Mouse (Mus musculus): ENCODE results near the gene Snrpa. TPM values are rescaled to one million over a fixed set of nuclear protein-coding genes. Genes with fewer than 3 reads are reported as not detected.

Gene Snrpa
- polyA plus RNA-seq, 1 experiment from 2014 or later, result 192 TPM

GRCm38 (mm10) chr7:27156005-27156404, 40.1 kb downstream of the Snrpa start:
- H3K4me2 ChIP-seq (replicated peaks), result no peak overlapping the region
- peaks cover 37% of the 10 kb centered on the region for H3K36me3 ChIP-seq (replicated peaks; ENCODE audit: control insufficient read depth, insufficient read depth)
- no peaks in the 10 kb centered on the region for H3K9me3 ChIP-seq (ENCODE audit: control insufficient read depth, low read length)
- no peak overlapping the region for H3K27ac ChIP-seq
- H3K4me3 ChIP-seq (replicated peaks; ENCODE audit: low read length), result no peak overlapping the region
- H3K9ac ChIP-seq, result no peak overlapping the region
- DNase-seq (ENCODE audit: low spot score), result no peak
- H3K4me1 ChIP-seq (replicated peaks; ENCODE audit: control insufficient read depth, insufficient read depth, low read length), result peaks cover 8% of the 10 kb centered on the region
- no peaks in the 10 kb centered on the region for H3K27me3 ChIP-seq (ENCODE audit: control insufficient read depth, insufficient read depth, low read length)
- 83% methylated on average over 13 of the region's 13 CpGs for WGBS
- ATAC-seq (ENCODE audit: low FRiP score), result no peak

- Histone ChIP-seq H3K4me1 (replicated peaks; ENCODE audit: control insufficient read depth, insufficient read depth, low read length) (no peaks in the 10 kb centered on the region), H3K27ac (no peak within 1 kb of the TSS), H3K4me3 (replicated peaks; ENCODE audit: low read length) (no peak within 1 kb of the TSS), H3K9ac (no peak within 1 kb of the TSS), H3K4me2 (replicated peaks) (no peak within 1 kb of the TSS), H3K9me3 (ENCODE audit: control insufficient read depth, low read length) (no peaks in the 10 kb centered on the region), H3K36me3 (replicated peaks; ENCODE audit: control insufficient read depth, insufficient read depth) (peaks cover 13% of the 10 kb centered on the region), H3K27me3 (ENCODE audit: control insufficient read depth, insufficient read depth, low read length) (no peaks in the 10 kb centered on the region)
- no peak for ATAC-seq (ENCODE audit: low FRiP score)
- no peak for DNase-seq (ENCODE audit: low spot score)
- 74% methylated on average over 10 of the region's 10 CpGs for whole genome bisulfite sequencing
These were observed 42.8 kb downstream of the Snrpa start, which contains the start of gene Cyp2t4 for GRCm38 (mm10) chr7:27153205-27153764. Gene Cyp2t4, plus strand, starts transcription at chr7:27153714.

MicroRNAs encoded within 50 kb of the gene (microRNA counts, 519-probe panel; counts per million panel counts)
- not detected for microRNA mmu-miR-1191

Small RNAs within 50 kb of the gene (microRNA-seq; reads per million reads assigned to microRNA genes)
- 1.1 reads per million for gene Mir1191
- gene Mir3101, result 0.97 reads per million

Other genes with a start within 250 kb of the Snrpa start
- gene Cyp2a12, start 167.2 kb downstream of the Snrpa start, polyA plus RNA-seq (2014; fragmentation: Nextera tagmentation; extraction: Ambion mirVana), result not detected in 2 replicates
- not detected in 2 replicates for gene Cyp2f2, start 76.4 kb downstream of the Snrpa start, polyA plus RNA-seq (2014; fragmentation: Nextera tagmentation; extraction: Ambion mirVana)
- 0.17 and 0.19 TPM in 2 replicates for gene Cyp2t4, start 42.6 kb downstream of the Snrpa start, polyA plus RNA-seq (2014; fragmentation: Nextera tagmentation; extraction: Ambion mirVana)
- gene Egln2, start 29.5 kb downstream of the Snrpa start, polyA plus RNA-seq (2014; fragmentation: Nextera tagmentation; extraction: Ambion mirVana), result 55.3 and 55.7 TPM in 2 replicates
- 91.3 and 102 TPM in 2 replicates for gene Rab4b, start 17.4 kb downstream of the Snrpa start, polyA plus RNA-seq (2014; fragmentation: Nextera tagmentation; extraction: Ambion mirVana)
- not detected in 2 replicates for gene Gm21983, start 15.2 kb downstream of the Snrpa start, polyA plus RNA-seq (2014; fragmentation: Nextera tagmentation; extraction: Ambion mirVana)
- gene Mia, start 15.1 kb downstream of the Snrpa start, polyA plus RNA-seq (2014; fragmentation: Nextera tagmentation; extraction: Ambion mirVana), result 24.6 and 28.5 TPM in 2 replicates
- gene BC024978, start 490 bp downstream of the Snrpa start, polyA plus RNA-seq (2014; fragmentation: Nextera tagmentation; extraction: Ambion mirVana), result 3.4 and 3.5 TPM in 2 replicates
- 6.5 and 8.7 TPM in 2 replicates for gene Itpkc, start 32.4 kb upstream of the Snrpa start, polyA plus RNA-seq (2014; fragmentation: Nextera tagmentation; extraction: Ambion mirVana)
- gene Coq8b, start 36.8 kb upstream of the Snrpa start, polyA plus RNA-seq (2014; fragmentation: Nextera tagmentation; extraction: Ambion mirVana), result 17.4 and 17.8 TPM in 2 replicates
- 36.2 and 39.2 TPM in 2 replicates for gene Numbl, start 62.2 kb upstream of the Snrpa start, polyA plus RNA-seq (2014; fragmentation: Nextera tagmentation; extraction: Ambion mirVana)
- gene Ltbp4, start 141.4 kb upstream of the Snrpa start, polyA plus RNA-seq (2014; fragmentation: Nextera tagmentation; extraction: Ambion mirVana), result 10.4 TPM in 2 replicates
- gene Shkbp1, start 159.7 kb upstream of the Snrpa start, polyA plus RNA-seq (2014; fragmentation: Nextera tagmentation; extraction: Ambion mirVana), result 30.6 and 34.6 TPM in 2 replicates
- not detected in 2 replicates for gene Gm20479, start 161.1 kb upstream of the Snrpa start, polyA plus RNA-seq (2014; fragmentation: Nextera tagmentation; extraction: Ambion mirVana)